Comparison of ENCODE assay signal across 8 mouse cellular contexts in genomic region chr2:91729571-91729970, GRCm38 (mm10). TPM values are rescaled to one million over a fixed set of nuclear protein-coding genes. Genes with fewer than 3 reads are reported as not detected.
A peak's percentile ranks its signal among the peaks of the same experiment; 100 is the strongest.
DNase-seq lines count a peak whose midpoint lies in the region; ATAC-seq and TF ChIP-seq lines count a peak whose summit lies in the region.

No protein-coding gene starts in this region.

- H3K4me1 ChIP-seq in embryonic facial prominence, embryonic 14.5 days (ENCODE audit: control insufficient read depth, insufficient read depth, low read length) = no peaks in the 10 kb centered on the region; the same call in 1 of the 2 replicates
- H3K4me1 ChIP-seq in intestine, postnatal 0 days (replicated peaks; ENCODE audit: control insufficient read depth, insufficient read depth, low read length) = no peaks in the 10 kb centered on the region
- H3K4me1 ChIP-seq in neural tube, embryonic 13.5 days (replicated peaks) = peaks cover 4% of the 10 kb centered on the region

- WGBS in embryonic facial prominence, embryonic 14.5 days = 13% methylated on average over 4 of the region's 4 CpGs
- 14% methylated on average over 4 of the region's 4 CpGs for WGBS in intestine, postnatal 0 days
- WGBS in neural tube, embryonic 13.5 days = 20% methylated on average over 4 of the region's 4 CpGs

- DNase-seq in left cerebral cortex, adult 2 months (ENCODE audit: extremely low spot score in 1 of 2, low spot score in 2 of 2) = no peak
- no peak for DNase-seq in left cerebral cortex, postnatal 10 days (ENCODE audit: extremely low spot score in 1 of 2, low spot score in 2 of 2)
- no peak for DNase-seq in embryonic facial prominence, embryonic 14.5 days (ENCODE audit: low spot score)
- no peak for DNase-seq in layer of hippocampus, adult 11-12 months (ENCODE audit: low spot score)
- no peak for DNase-seq in layer of hippocampus, postnatal 36 days

- no peaks in the 10 kb centered on the region for H3K9me3 ChIP-seq in embryonic facial prominence, embryonic 14.5 days (ENCODE audit: control insufficient read depth, low read length)
- H3K9me3 ChIP-seq in intestine, postnatal 0 days (ENCODE audit: control insufficient read depth) = no peaks in the 10 kb centered on the region
- no peaks in the 10 kb centered on the region for H3K9me3 ChIP-seq in neural tube, embryonic 13.5 days

- no peaks in the 10 kb centered on the region for H3K36me3 ChIP-seq in embryonic facial prominence, embryonic 14.5 days (ENCODE audit: control insufficient read depth, insufficient read depth, low read length)
- H3K36me3 ChIP-seq in intestine, postnatal 0 days (ENCODE audit: control insufficient read depth, insufficient read depth) = no peaks in the 10 kb centered on the region
- H3K36me3 ChIP-seq in neural tube, embryonic 13.5 days = peaks cover 5% of the 10 kb centered on the region; the same call in 1 of the 2 replicates

- TF ChIP-seq CTCF in left cerebral cortex, adult 2 months (IDR thresholded peaks at IDR 0.05) = no peak
- TF ChIP-seq CTCF in intestine, postnatal 0 days (IDR thresholded peaks at IDR 0.05; ENCODE audit: low read depth) = no peak

- no peaks in the 10 kb centered on the region for H3K27me3 ChIP-seq in embryonic facial prominence, embryonic 14.5 days (replicated peaks; ENCODE audit: control insufficient read depth, insufficient read depth, low read length)
- no peaks in the 10 kb centered on the region for H3K27me3 ChIP-seq in intestine, postnatal 0 days (replicated peaks; ENCODE audit: control insufficient read depth, insufficient read depth, low read length)
- peaks cover 4% of the 10 kb centered on the region; the same call in 1 of the 2 replicates for H3K27me3 ChIP-seq in neural tube, embryonic 13.5 days

- ATAC-seq in embryonic facial prominence, embryonic 14.5 days (ENCODE audit: low read depth) = no peak
- no peak for ATAC-seq in intestine, postnatal 0 days
- ATAC-seq in neural tube, embryonic 13.5 days (ENCODE audit: low read depth) = peak; percentile 36
- ATAC-seq in megakaryocyte-erythroid progenitor cell, adult 5-6 weeks (replicated peaks; ENCODE audit: low FRiP score, low TSS enrichment, poor library complexity, severe bottlenecking) = no peak

- peak overlapping the region; percentile 97; the same call in 1 of the 2 replicates for H3K9ac ChIP-seq in embryonic facial prominence, embryonic 14.5 days (ENCODE audit: low read depth, low read length)
- H3K9ac ChIP-seq in intestine, postnatal 0 days (ENCODE audit: low read depth, low read length) = peak overlapping the region; percentile 81; the same call in 1 of the 2 replicates
- H3K9ac ChIP-seq in neural tube, embryonic 13.5 days = peak overlapping the region; percentile 98

- H3K4me2 ChIP-seq in embryonic facial prominence, embryonic 14.5 days (ENCODE audit: low read depth, low read length) = peak overlapping the region; percentile 73
- H3K4me2 ChIP-seq in intestine, postnatal 0 days (replicated peaks; ENCODE audit: low read depth) = peak overlapping the region; percentile 75
- H3K4me2 ChIP-seq in neural tube, embryonic 13.5 days = peak overlapping the region; percentile 77

- intact Hi-C loops in left cerebral cortex, adult 2 months (cut with DNase I) = no loop called here
- intact Hi-C loops in left cerebral cortex, postnatal 10 days (cut with DNase I) = no loop called here

- peak overlapping the region; percentile 97 for H3K27ac ChIP-seq in left cerebral cortex, adult 2 months
- no peak overlapping the region for H3K27ac ChIP-seq in embryonic facial prominence, embryonic 14.5 days (replicated peaks; ENCODE audit: low read depth, low read length)
- no peak overlapping the region for H3K27ac ChIP-seq in intestine, postnatal 0 days (ENCODE audit: low read depth, low read length)
- H3K27ac ChIP-seq in neural tube, embryonic 13.5 days (replicated peaks) = no peak overlapping the region; the same call in 1 of the 2 replicates

- H3K4me3 ChIP-seq in left cerebral cortex, adult 2 months = peak overlapping the region; percentile 93
- peak overlapping the region; percentile 100 for H3K4me3 ChIP-seq in embryonic facial prominence, embryonic 14.5 days (ENCODE audit: low read depth, low read length)
- peak overlapping the region; percentile 92 for H3K4me3 ChIP-seq in intestine, postnatal 0 days (ENCODE audit: low read depth, low read length)
- peak overlapping the region; percentile 98 for H3K4me3 ChIP-seq in neural tube, embryonic 13.5 days

RNA-seq across cellular contexts. Expression of gene Ambra1, which starts 0.4 kb away (rescaled TPM):
- total RNA-seq in left cerebral cortex, adult 2 months (2021) = 10 to 100 TPM; 55.9 to 56.3 TPM
- total RNA-seq in left cerebral cortex, postnatal 10 days (2021) = 10 to 100 TPM; 54.9 to 56.1 TPM
- 15.3 TPM in 2 replicates for polyA plus RNA-seq in embryonic facial prominence, embryonic 14.5 days (2014; fragmentation: Nextera tagmentation; extraction: Ambion mirVana)
- polyA plus RNA-seq in intestine, postnatal 0 days (2015; fragmentation: Nextera tagmentation; extraction: Ambion mirVana) = 5.5 and 6.1 TPM in 2 replicates
- polyA plus RNA-seq in neural tube, embryonic 13.5 days (2015; fragmentation: Nextera tagmentation; extraction: Ambion mirVana) = 21.0 and 22.9 TPM in 2 replicates
- 28.0 and 40.5 TPM in 2 replicates for total RNA-seq in megakaryocyte-erythroid progenitor cell, adult 5-6 weeks (2014; fragmentation: Nextera tagmentation)
- 33.1 and 35.6 TPM in 2 replicates for total RNA-seq in megakaryocyte-erythroid progenitor cell, adult 5-6 weeks (2017)
- total RNA-seq in layer of hippocampus, postnatal 36 days (2021) = 10 to 100 TPM; 44.7 to 49.4 TPM

RNA-seq across cellular contexts. Expression of gene Harbi1, which starts 18.9 kb away (rescaled TPM):
- 1 to 10 TPM; 4.9 to 6.5 TPM for total RNA-seq in left cerebral cortex, adult 2 months (2021)
- 1 to 10 TPM; 8.1 to 8.7 TPM for total RNA-seq in left cerebral cortex, postnatal 10 days (2021)
- 11.9 and 14.7 TPM in 2 replicates for polyA plus RNA-seq in embryonic facial prominence, embryonic 14.5 days (2014; fragmentation: Nextera tagmentation; extraction: Ambion mirVana)
- polyA plus RNA-seq in intestine, postnatal 0 days (2015; fragmentation: Nextera tagmentation; extraction: Ambion mirVana) = 7.3 and 7.7 TPM in 2 replicates
- 19.5 and 22.4 TPM in 2 replicates for polyA plus RNA-seq in neural tube, embryonic 13.5 days (2015; fragmentation: Nextera tagmentation; extraction: Ambion mirVana)
- total RNA-seq in megakaryocyte-erythroid progenitor cell, adult 5-6 weeks (2014; fragmentation: Nextera tagmentation) = 6.6 and 8.4 TPM in 2 replicates
- 10.6 and 15.9 TPM in 2 replicates for total RNA-seq in megakaryocyte-erythroid progenitor cell, adult 5-6 weeks (2017)
- 1 to 10 TPM; 7.1 to 7.3 TPM for total RNA-seq in layer of hippocampus, postnatal 36 days (2021)

RNA-seq across cellular contexts. Expression of gene Atg13, which starts 19.2 kb away (rescaled TPM):
- total RNA-seq in left cerebral cortex, adult 2 months (2021) = 10 to 100 TPM; 83.7 to 84.1 TPM
- 10 to 100 TPM; 55.8 to 59.3 TPM for total RNA-seq in left cerebral cortex, postnatal 10 days (2021)
- polyA plus RNA-seq in embryonic facial prominence, embryonic 14.5 days (2014; fragmentation: Nextera tagmentation; extraction: Ambion mirVana) = 27.2 and 31.0 TPM in 2 replicates
- polyA plus RNA-seq in intestine, postnatal 0 days (2015; fragmentation: Nextera tagmentation; extraction: Ambion mirVana) = 15.8 and 19.4 TPM in 2 replicates
- 36.0 and 36.2 TPM in 2 replicates for polyA plus RNA-seq in neural tube, embryonic 13.5 days (2015; fragmentation: Nextera tagmentation; extraction: Ambion mirVana)
- total RNA-seq in megakaryocyte-erythroid progenitor cell, adult 5-6 weeks (2014; fragmentation: Nextera tagmentation) = 16.3 and 22.0 TPM in 2 replicates
- total RNA-seq in megakaryocyte-erythroid progenitor cell, adult 5-6 weeks (2017) = 7.7 and 10.1 TPM in 2 replicates
- 10 to 100 TPM; 74.0 to 74.4 TPM for total RNA-seq in layer of hippocampus, postnatal 36 days (2021)
